Mouse (Mus musculus) embryonic facial prominence, embryonic 13.5 days (tissue): Measurements from ENCODE around the gene Celf2. TPM values are rescaled to one million over a fixed set of nuclear protein-coding genes. Genes with fewer than 3 reads are reported as not detected.

Experiments used
- ATAC-seq: fragments of 200-750 bp; cut with Nextera tagmentation; 2 replicates; pipeline ENCODE4 v1.8.0; 2017; ENCODE audit warnings: low read depth; ENCODE audit not compliant: insufficient number of reproducible peaks, insufficient read depth, low FRiP score, low TSS enrichment
- H3K27ac ChIP-seq: fragments of 300-500 bp; sonication (generic); 2 replicates; pipeline ENCODE4 v1.5.1; 2015; ENCODE audit warnings: moderate library complexity, mild to moderate bottlenecking, inconsistent platforms
- H3K27me3 ChIP-seq: fragments of 300-500 bp; sonication (generic); 2 replicates; pipeline ENCODE4 v1.6.1; 2015; ENCODE audit warnings: mild to moderate bottlenecking, inconsistent platforms
- H3K36me3 ChIP-seq: fragments of 300-500 bp; sonication (generic); 2 replicates; pipeline ENCODE4 v1.6.1; 2015; ENCODE audit warnings: mild to moderate bottlenecking, inconsistent platforms
- H3K4me1 ChIP-seq: fragments of 300-500 bp; sonication (generic); 2 replicates; pipeline ENCODE4 v1.6.1; 2015; ENCODE audit warnings: inconsistent platforms
- H3K4me2 ChIP-seq: fragments of 300-500 bp; sonication (generic); 2 replicates; pipeline ENCODE4 v1.6.1; 2015; ENCODE audit warnings: moderate library complexity, mild to moderate bottlenecking, inconsistent platforms
- H3K4me3 ChIP-seq: fragments of 300-500 bp; sonication (generic); 2 replicates; pipeline ENCODE4 v1.5.1; 2015; ENCODE audit warnings: mild to moderate bottlenecking, inconsistent platforms
- H3K9ac ChIP-seq: fragments of 300-500 bp; sonication (generic); 2 replicates; pipeline ENCODE4 v1.6.1; 2015; ENCODE audit warnings: mild to moderate bottlenecking, inconsistent platforms
- H3K9me3 ChIP-seq: fragments of 300-500 bp; sonication (generic); 2 replicates; pipeline ENCODE4 v1.6.1; 2016; ENCODE audit warnings: inconsistent platforms
- WGBS: fragments of 180-500 bp; shearing (Covaris S2); methylation state at CpG from one replicate; pipeline ENCODE4 v1.1.7; 2015; ENCODE audit warnings: mixed read lengths; 5-methylcytosine and 5-hydroxymethylcytosine counted together
- polyA plus RNA-seq: library from polyadenylated mRNA; unstranded; fragments of >200 nt; fragmentation: Nextera tagmentation; extraction: Ambion mirVana; gene quantifications from 2 replicates; pipeline ENCODE4 v1.2.1, GENCODE M21; 2015

The Celf2 gene
- polyA plus RNA-seq, 1 experiment from 2014 or later = 43.6 TPM

GRCm38 (mm10) chr2:6872131-6872893 lies 637.1 kb downstream of the Celf2 start:
- Histone ChIP-seq H3K4me3 (peak overlapping the region; percentile 82), H3K4me2 (peak overlapping the region; percentile 95), H3K4me1 (peaks cover 19% of the 10 kb centered on the region), H3K9ac (peak overlapping the region; percentile 81), H3K9me3 (no peaks in the 10 kb centered on the region), H3K27me3 (peaks cover 57% of the 10 kb centered on the region), H3K27ac (peak overlapping the region; percentile 48; the same call in 1 of the 2 replicates), H3K36me3 (no peaks in the 10 kb centered on the region)
- ATAC-seq = peak; percentile 80
- WGBS = under 1% methylated on average over 65 of the region's 124 CpGs

- H3K4me3 ChIP-seq = peak overlapping the region; percentile 82
- peaks cover 53% of the 10 kb centered on the region for H3K27me3 ChIP-seq
- peak; percentile 59 for ATAC-seq
- WGBS = 3% methylated on average over 30 of the region's 40 CpGs
- H3K4me2 ChIP-seq = peak overlapping the region; percentile 95
- no peaks in the 10 kb centered on the region for H3K9me3 ChIP-seq
- peak overlapping the region; percentile 81 for H3K9ac ChIP-seq
- H3K27ac ChIP-seq = peak overlapping the region; percentile 48; the same call in 1 of the 2 replicates
- peaks cover 19% of the 10 kb centered on the region for H3K4me1 ChIP-seq
- H3K36me3 ChIP-seq = no peaks in the 10 kb centered on the region
These were observed 637.9 kb downstream of the Celf2 start for GRCm38 (mm10) chr2:6871281-6872130.

DNA sequence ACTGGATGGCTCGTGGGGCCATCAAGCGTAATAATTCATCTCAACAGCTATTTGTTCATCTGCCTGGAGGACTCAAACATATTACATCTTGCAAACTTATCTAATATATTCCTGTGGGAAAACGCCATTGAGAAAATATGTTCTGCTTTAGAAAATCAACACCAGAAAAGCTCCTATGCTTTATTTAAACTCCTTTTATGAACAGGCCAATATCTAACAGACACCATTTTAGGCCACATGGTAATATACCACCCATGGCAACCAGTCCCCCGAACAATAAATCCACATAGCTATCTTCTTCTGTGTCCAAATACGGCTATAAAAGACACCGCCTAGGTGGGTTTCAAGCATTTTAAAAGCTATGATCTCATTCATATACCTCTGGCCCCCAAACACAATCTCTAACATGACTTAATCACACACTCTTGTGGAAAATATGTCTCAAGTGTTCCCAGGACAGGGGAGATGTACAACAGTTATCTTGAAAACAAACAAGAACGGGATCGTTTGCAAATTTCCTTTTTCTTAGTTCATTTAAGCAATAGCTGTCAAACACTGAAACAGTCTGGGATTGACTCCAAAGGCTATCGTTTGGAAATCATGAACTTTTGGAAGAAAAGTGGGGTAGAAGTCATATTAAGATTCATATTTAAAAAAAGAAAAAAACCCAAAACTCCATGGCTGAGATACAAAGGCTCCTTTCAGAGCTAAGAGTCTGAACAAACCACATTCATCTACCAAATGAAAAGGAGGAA lies 639.2 kb downstream of the Celf2 start:
- Histone ChIP-seq H3K9me3 (no peaks in the 10 kb centered on the region), H3K9ac (no peak overlapping the region), H3K4me1 (peaks cover 15% of the 10 kb centered on the region; the same call in 1 of the 2 replicates), H3K27me3 (peaks cover 49% of the 10 kb centered on the region), H3K36me3 (no peaks in the 10 kb centered on the region), H3K27ac (no peak overlapping the region), H3K4me3 (no peak overlapping the region), H3K4me2 (no peak overlapping the region)
- no peak for ATAC-seq
- WGBS = 68% methylated on average over 9 of the region's 9 CpGs

GRCm38 (mm10) chr2:6867297-6867696 lies 642.1 kb downstream of the Celf2 start:
- no peak overlapping the region for H3K4me2 ChIP-seq
- H3K27me3 ChIP-seq = peaks cover 24% of the 10 kb centered on the region
- no peak overlapping the region for H3K9ac ChIP-seq
- 22% methylated on average over 4 of the region's 4 CpGs for WGBS
- no peak overlapping the region for H3K4me3 ChIP-seq
- no peaks in the 10 kb centered on the region for H3K9me3 ChIP-seq
- no peaks in the 10 kb centered on the region for H3K36me3 ChIP-seq
- H3K27ac ChIP-seq = no peak overlapping the region
- 0 out of 2 replicates have a peak, but pooled peaks cover 5% of the 10 kb centered on the region for H3K4me1 ChIP-seq
- ATAC-seq = no peak

DNA sequence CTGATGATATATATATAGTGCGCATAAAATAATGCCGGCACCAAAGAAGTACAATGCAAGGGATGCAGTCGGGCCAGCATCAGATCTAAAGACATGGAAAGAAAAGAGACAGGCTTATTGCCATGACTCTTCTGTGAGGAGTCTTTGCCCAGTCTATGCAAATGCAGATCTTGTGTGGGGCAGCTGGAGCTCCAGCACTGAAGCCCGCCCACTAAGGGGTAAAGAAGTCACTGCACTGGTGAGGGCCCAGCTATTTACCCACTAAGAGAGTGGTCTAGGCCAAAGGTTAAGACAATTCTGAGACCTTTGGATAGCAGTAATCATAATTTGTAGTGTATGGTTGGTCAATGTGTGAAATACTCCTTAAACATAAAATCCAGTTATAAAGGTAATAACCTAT lies 643.6 kb downstream of the Celf2 start:
- no peak overlapping the region for H3K27ac ChIP-seq
- no peaks in the 10 kb centered on the region for H3K36me3 ChIP-seq
- no peak for ATAC-seq
- 91% methylated on average over 4 of the region's 4 CpGs for whole genome bisulfite sequencing
- H3K4me3 ChIP-seq = no peak overlapping the region
- peaks cover 16% of the 10 kb centered on the region for H3K27me3 ChIP-seq
- no peak overlapping the region for H3K4me2 ChIP-seq
- H3K9ac ChIP-seq = no peak overlapping the region
- no peaks in the 10 kb centered on the region for H3K4me1 ChIP-seq
- no peaks in the 10 kb centered on the region for H3K9me3 ChIP-seq

GRCm38 (mm10) chr2:6850102-6850644 lies 659.2 kb downstream of the Celf2 start:
- WGBS = 37% methylated on average over 2 of the region's 2 CpGs
- no peak overlapping the region for H3K4me2 ChIP-seq
- no peak overlapping the region for H3K9ac ChIP-seq
- H3K4me3 ChIP-seq = no peak overlapping the region
- ATAC-seq = no peak
- H3K4me1 ChIP-seq = no peaks in the 10 kb centered on the region
- H3K27ac ChIP-seq = no peak overlapping the region
- no peaks in the 10 kb centered on the region for H3K9me3 ChIP-seq
- H3K27me3 ChIP-seq = no peaks in the 10 kb centered on the region
- H3K36me3 ChIP-seq = no peaks in the 10 kb centered on the region

DNA sequence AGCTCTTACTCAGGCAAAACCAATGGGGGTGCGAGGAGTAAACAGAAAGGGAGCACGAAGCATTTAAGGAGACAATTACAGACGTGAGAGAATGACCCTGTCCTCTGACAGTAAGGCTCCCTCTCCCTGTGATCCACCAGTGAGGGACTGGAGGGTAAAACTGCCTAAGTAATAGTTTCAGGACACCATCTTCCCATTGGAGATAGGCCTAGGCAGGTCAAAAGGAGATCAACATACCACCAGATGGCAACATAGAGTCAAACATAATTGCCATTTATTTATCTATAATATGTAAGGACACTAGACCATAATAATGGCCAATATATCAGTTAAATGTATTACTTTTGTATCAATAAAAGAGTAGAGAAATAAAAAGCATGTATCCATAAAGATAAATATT lies 660.0 kb downstream of the Celf2 start:
- 55% methylated on average over 3 of the region's 3 CpGs for WGBS
- Histone ChIP-seq H3K27ac (no peak overlapping the region), H3K9ac (no peak overlapping the region), H3K9me3 (no peaks in the 10 kb centered on the region), H3K4me3 (no peak overlapping the region), H3K27me3 (no peaks in the 10 kb centered on the region), H3K4me2 (no peak overlapping the region), H3K36me3 (no peaks in the 10 kb centered on the region), H3K4me1 (no peaks in the 10 kb centered on the region)
- ATAC-seq = no peak

DNA sequence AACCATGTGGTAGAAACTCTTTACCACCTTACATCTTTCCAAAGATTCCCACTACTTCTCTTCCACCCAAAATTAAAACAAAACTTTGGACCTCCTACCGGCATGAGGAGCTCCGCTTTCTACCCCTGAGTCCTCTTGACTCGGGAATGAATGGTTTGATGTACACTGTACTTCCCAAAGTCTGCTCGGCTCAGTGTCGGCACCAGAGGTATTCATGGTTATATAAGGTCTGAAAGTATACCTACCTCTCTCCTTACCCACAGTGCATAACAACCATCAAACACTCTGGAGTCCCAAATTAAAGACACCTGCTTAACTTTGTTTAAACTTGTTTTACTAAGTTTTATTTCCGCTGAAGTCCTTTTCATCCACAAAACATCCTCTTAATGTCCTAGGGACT lies 679.3 kb downstream of the Celf2 start:
- Histone ChIP-seq H3K9me3 (no peaks in the 10 kb centered on the region), H3K9ac (no peak overlapping the region), H3K4me2 (peak overlapping the region; percentile 19), H3K27ac (peak overlapping the region; percentile 23; the same call in 1 of the 2 replicates), H3K4me3 (no peak overlapping the region), H3K27me3 (no peaks in the 10 kb centered on the region), H3K4me1 (peaks cover 7% of the 10 kb centered on the region; the same call in 1 of the 2 replicates), H3K36me3 (no peaks in the 10 kb centered on the region)
- 33% methylated on average over 6 of the region's 6 CpGs for WGBS
- ATAC-seq = no peak

DNA sequence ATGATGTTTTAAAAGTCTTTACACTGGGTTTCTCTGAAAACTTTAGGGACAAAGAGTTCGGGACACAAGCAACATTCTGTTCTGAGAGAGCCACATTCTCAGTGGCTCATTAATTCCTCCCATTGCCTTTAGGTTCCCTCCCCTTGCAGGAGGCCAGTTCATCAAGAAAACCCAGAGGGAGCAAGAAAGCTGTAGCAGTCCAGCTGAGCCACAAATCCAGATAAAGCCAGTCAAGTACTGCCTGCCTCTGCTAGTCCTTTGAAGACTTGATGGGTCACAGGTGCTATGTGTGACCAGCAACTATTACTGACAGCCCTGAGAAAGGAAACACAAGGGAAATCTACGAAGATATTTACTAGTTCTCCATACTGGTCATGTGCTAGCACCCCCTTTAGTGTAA lies 681.8 kb downstream of the Celf2 start:
- no peak for ATAC-seq
- Histone ChIP-seq H3K4me3 (no peak overlapping the region), H3K36me3 (no peaks in the 10 kb centered on the region), H3K4me2 (no peak overlapping the region), H3K9ac (no peak overlapping the region), H3K9me3 (no peaks in the 10 kb centered on the region), H3K4me1 (peaks cover 7% of the 10 kb centered on the region; the same call in 1 of the 2 replicates), H3K27me3 (no peaks in the 10 kb centered on the region), H3K27ac (no peak overlapping the region)
- WGBS = 47% methylated on average over 2 of the region's 2 CpGs

- Histone ChIP-seq H3K9ac (no peak overlapping the region), H3K27me3 (no peaks in the 10 kb centered on the region), H3K4me1 (no peaks in the 10 kb centered on the region), H3K36me3 (no peaks in the 10 kb centered on the region), H3K4me2 (no peak overlapping the region), H3K27ac (no peak overlapping the region), H3K4me3 (no peak overlapping the region), H3K9me3 (no peaks in the 10 kb centered on the region)
- 71% methylated on average over 1 of the region's 1 CpGs for WGBS
- no peak for ATAC-seq
These were observed 686.3 kb downstream of the Celf2 start for GRCm38 (mm10) chr2:6823021-6823420.

- Histone ChIP-seq H3K27me3 (no peaks in the 10 kb centered on the region), H3K4me1 (no peaks in the 10 kb centered on the region), H3K9ac (no peak overlapping the region), H3K9me3 (no peaks in the 10 kb centered on the region), H3K4me2 (no peak overlapping the region), H3K4me3 (no peak overlapping the region), H3K27ac (no peak overlapping the region), H3K36me3 (no peaks in the 10 kb centered on the region)
- WGBS = 58% methylated on average over 2 of the region's 2 CpGs
- no peak for ATAC-seq
These were observed 687.8 kb downstream of the Celf2 start for GRCm38 (mm10) chr2:6821593-6821992.
